Mouse (Mus musculus) forebrain, embryonic 10.5 days (tissue): Measurements from ENCODE around the gene Col4a1. TPM values are rescaled to one million over a fixed set of nuclear protein-coding genes. Genes with fewer than 3 reads are reported as not detected.
A peak's percentile ranks its signal among the peaks of the same experiment; 100 is the strongest.

Source experiments
- DNase-seq: peaks from one replicate; pipeline ENCODE4 v3.0.0-alpha.2; 2017; ENCODE audit warnings: low spot score; ENCODE audit errors: extremely low spot score
- H3K27ac ChIP-seq: fragments of 300-500 bp; sonication (generic); 2 replicates; pipeline ENCODE4 v1.5.1; 2016; ENCODE audit warnings: mild to moderate bottlenecking
- H3K27me3 ChIP-seq: fragments of 300-500 bp; sonication (generic); 2 replicates; pipeline ENCODE4 v1.6.1; 2016; ENCODE audit warnings: mild to moderate bottlenecking; ENCODE audit not compliant: poor library complexity, severe bottlenecking
- H3K36me3 ChIP-seq: fragments of 300-500 bp; sonication (generic); replicated peaks from 2 replicates; pipeline ENCODE4 v1.6.1; 2016; ENCODE audit warnings: mild to moderate bottlenecking, moderate library complexity
- H3K4me1 ChIP-seq: fragments of 300-500 bp; sonication (generic); 2 replicates; pipeline ENCODE4 v1.6.1; 2016
- H3K4me3 ChIP-seq: fragments of 300-500 bp; sonication (generic); 2 replicates; pipeline ENCODE4 v1.5.1; 2016; ENCODE audit warnings: mild to moderate bottlenecking, moderate library complexity
- H3K9me3 ChIP-seq: fragments of 300-500 bp; sonication (generic); 2 replicates; pipeline ENCODE4 v1.6.1; 2016; ENCODE audit warnings: mild to moderate bottlenecking, moderate library complexity
- WGBS: fragments of 180-500 bp; shearing (Covaris S2); methylation state at CpG from one replicate; pipeline ENCODE4 v1.1.7; 2016; 5-methylcytosine and 5-hydroxymethylcytosine counted together
- polyA plus RNA-seq: library from polyadenylated mRNA; unstranded; fragments of >200 nt; fragmentation: Nextera tagmentation; extraction: Ambion mirVana; gene quantifications from 2 replicates; pipeline ENCODE4 v1.2.1, GENCODE M21; 2016

Col4a1 gene
- polyA plus RNA-seq, 1 experiment from 2014 or later = 123 TPM

DNA sequence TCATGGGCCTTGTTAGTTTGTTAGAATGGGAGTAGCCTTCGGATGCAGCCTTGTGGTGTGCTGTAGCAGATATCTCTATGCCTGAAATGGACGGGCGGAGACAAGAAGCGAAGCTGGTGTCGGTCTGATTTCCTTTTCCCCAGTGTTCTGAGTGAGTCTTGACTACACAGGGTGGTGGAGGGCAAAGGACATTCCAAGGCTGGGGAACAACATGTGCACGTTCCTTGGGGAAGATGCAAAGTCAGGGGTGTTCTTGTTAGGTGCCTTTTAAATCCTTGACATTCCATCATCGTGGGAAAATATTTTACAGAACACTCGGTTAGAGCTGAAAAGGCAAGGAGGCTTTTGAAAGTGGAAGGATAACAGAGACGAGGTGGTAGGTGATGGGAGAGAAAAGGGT, 31.8 kb upstream of the Col4a1 start:
- 91% methylated on average over 9 of the region's 9 CpGs for WGBS
- H3K36me3 ChIP-seq = 0 out of 2 replicates have a peak, but pooled peaks cover 3% of the 10 kb centered on the region
- no peak for DNase-seq
- H3K9me3 ChIP-seq = no peaks in the 10 kb centered on the region
- no peaks in the 10 kb centered on the region for H3K27me3 ChIP-seq
- no peak overlapping the region for H3K27ac ChIP-seq
- peaks cover 16% of the 10 kb centered on the region for H3K4me1 ChIP-seq
- H3K4me3 ChIP-seq = no peak overlapping the region

DNA sequence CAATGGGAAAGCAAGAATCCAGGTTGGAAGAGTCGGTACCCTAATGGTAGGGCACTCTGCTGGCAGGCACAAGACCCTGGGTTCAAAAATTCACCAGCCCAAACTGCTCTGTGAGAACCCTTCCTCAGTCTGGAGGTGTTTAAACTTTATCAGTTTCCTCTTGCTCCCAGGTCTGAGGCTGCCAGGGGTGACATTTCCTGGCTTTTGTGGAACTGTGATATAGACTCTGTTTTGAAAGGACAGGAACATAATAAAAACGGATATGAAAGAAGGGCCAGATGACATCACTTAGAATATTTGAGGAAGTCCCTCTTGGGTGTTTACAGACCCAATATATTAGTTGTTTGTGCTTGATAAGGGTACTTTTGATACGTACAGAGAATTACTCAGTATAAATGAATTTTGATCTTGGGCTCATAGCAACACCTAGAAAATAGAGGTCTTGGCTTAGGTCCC, 28.5 kb upstream of the Col4a1 start:
- WGBS = 86% methylated on average over 3 of the region's 3 CpGs
- Histone ChIP-seq H3K36me3 (0 out of 2 replicates have a peak, but pooled peaks cover 3% of the 10 kb centered on the region), H3K27ac (no peak overlapping the region), H3K9me3 (no peaks in the 10 kb centered on the region), H3K4me1 (peaks cover 22% of the 10 kb centered on the region), H3K4me3 (no peak overlapping the region), H3K27me3 (no peaks in the 10 kb centered on the region)
- DNase-seq = no peak

DNA sequence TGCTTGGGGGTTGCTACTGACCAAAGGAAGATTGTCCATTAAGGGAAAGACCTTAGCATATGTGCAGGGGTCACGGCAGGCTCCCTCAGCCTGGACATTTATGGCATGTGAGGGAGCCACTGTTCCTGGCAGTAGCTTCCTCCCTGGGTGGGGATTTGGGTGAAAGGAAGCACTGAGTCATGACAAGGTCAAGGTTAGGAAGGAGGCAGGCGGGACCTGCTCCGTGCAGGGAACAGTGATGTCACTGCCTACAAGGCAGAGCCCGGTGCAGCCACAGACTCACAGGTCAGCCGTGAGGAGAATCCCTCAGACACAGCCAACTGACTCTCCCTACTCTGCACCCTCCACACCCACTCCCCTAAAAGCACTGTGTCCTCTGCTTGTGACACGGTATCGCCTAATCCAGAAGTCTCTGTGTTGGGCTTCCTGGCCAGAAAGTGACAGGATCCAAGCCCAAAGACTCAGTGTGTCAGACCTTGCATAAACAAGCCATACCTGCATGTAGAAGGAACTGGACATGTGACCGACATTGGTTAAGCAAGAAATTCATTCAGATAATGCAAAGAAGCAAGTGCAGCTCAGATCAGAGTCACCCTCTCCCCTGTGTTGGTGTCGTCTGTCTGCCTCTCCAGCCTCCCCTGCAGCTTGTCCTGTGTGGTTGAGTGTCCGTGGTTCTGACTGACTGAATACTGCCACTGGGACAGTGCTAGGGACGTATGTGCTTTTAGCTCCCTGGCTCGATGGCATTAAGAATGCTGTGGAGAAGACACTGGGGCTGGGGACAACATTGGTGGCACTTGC, 27.9 kb upstream of the Col4a1 start:
- H3K4me3 ChIP-seq = no peak overlapping the region
- H3K4me1 ChIP-seq = peaks cover 28% of the 10 kb centered on the region
- WGBS = 81% methylated on average over 12 of the region's 12 CpGs
- DNase-seq = no peak
- H3K27ac ChIP-seq = 0 out of 2 replicates have a peak overlapping the region, but pooled peaks have one; percentile 36
- 0 out of 2 replicates have a peak, but pooled peaks cover 3% of the 10 kb centered on the region for H3K36me3 ChIP-seq
- H3K27me3 ChIP-seq = no peaks in the 10 kb centered on the region
- no peaks in the 10 kb centered on the region for H3K9me3 ChIP-seq

DNA sequence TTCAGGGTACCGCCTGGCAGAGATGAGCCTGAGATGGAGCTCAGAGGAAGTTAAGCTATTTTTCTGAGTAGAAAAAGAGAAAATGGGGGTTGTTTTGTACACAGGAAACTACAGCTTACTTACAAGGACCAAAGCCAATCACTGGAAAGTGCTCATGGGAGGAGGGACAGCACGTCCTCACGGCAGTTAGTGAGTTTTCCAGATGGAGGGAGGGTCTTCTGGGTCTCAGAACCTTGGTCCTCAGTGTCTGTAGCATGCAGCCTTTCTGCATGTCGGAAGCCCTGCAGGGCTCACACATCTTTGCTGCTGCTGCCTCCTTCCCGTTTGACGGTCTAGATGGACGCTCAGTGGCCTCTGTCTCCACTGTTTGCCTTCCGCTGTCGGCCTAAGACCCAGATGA, 25.9 kb upstream of the Col4a1 start:
- Histone ChIP-seq H3K4me3 (no peak overlapping the region), H3K27me3 (no peaks in the 10 kb centered on the region), H3K9me3 (no peaks in the 10 kb centered on the region), H3K36me3 (0 out of 2 replicates have a peak, but pooled peaks cover 3% of the 10 kb centered on the region), H3K4me1 (peaks cover 44% of the 10 kb centered on the region), H3K27ac (peak overlapping the region; percentile 56; the same call in 1 of the 2 replicates)
- 91% methylated on average over 9 of the region's 9 CpGs for WGBS
- no peak for DNase-seq

DNA sequence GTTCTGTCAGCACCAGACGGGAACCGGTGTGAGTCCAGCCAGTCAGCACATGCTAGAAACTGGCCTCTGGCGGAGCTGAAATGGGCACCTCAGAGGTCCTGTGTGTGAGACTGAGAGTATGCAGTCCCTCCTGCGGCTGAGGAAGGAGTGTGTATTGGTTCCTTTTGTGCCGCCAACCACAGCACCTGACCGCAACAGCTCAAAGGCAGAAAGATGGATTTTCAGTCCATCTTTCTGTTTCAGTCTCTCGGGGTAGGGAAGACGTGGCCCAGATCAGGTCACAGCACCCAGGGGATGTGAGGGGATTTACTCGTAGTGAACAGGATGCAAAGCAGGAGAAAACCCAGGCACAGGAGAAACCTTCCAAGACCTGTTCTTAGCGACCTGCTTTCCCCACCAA, 25.0 kb upstream of the Col4a1 start:
- DNase-seq = no peak
- H3K27ac ChIP-seq = peak overlapping the region; percentile 56
- WGBS = 89% methylated on average over 10 of the region's 10 CpGs
- H3K4me1 ChIP-seq = peaks cover 44% of the 10 kb centered on the region
- no peaks in the 10 kb centered on the region for H3K9me3 ChIP-seq
- H3K27me3 ChIP-seq = no peaks in the 10 kb centered on the region
- H3K4me3 ChIP-seq = no peak overlapping the region
- H3K36me3 ChIP-seq = 0 out of 2 replicates have a peak, but pooled peaks cover 2% of the 10 kb centered on the region

DNA sequence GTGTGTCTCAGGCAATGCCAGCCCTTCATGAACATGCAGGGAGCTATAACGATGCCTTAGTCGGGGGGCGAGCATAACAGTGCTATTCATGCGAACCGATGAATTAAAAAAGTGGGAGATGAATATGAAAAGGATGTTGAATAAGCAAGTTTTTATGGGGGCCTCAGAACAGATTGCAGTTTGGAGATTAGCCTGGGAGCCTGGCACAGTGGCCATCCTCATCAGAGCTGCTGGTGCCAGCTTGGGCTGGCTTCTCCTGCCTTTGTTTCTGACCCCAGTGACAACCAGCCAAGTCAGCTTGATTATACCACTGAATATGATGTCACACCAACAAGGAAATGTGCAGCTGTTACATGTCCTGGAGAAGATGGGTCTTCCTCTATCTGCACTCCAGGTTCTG, 23.7 kb upstream of the Col4a1 start:
- Histone ChIP-seq H3K27ac (0 out of 2 replicates have a peak overlapping the region, but pooled peaks have one; percentile 51), H3K36me3 (no peaks in the 10 kb centered on the region), H3K4me1 (peaks cover 48% of the 10 kb centered on the region), H3K9me3 (no peaks in the 10 kb centered on the region), H3K27me3 (no peaks in the 10 kb centered on the region), H3K4me3 (no peak overlapping the region)
- 87% methylated on average over 5 of the region's 5 CpGs for WGBS
- DNase-seq = no peak

DNA sequence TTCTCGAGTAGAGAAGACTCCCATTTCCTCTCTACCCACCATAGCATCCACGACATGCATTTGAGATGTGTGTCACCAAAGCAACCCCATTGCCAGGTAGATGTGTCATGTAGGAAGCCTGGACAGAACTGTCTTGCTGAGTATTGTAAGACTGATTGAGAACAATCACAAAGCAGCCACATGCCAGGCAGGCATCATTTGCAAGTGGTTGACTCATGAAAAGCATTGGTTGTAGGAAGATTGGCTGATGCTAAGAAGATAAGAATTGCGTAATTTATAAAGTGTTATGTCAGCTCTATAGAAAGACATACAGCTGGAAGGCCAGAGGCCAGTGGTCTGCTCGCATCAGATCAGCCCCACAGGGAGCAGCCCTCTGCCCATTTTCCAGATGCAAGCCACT, 22.6 kb upstream of the Col4a1 start:
- no peaks in the 10 kb centered on the region for H3K27me3 ChIP-seq
- no peak for DNase-seq
- no peaks in the 10 kb centered on the region for H3K9me3 ChIP-seq
- WGBS = 89% methylated on average over 4 of the region's 4 CpGs
- no peak overlapping the region for H3K27ac ChIP-seq
- no peak overlapping the region for H3K4me3 ChIP-seq
- peaks cover 48% of the 10 kb centered on the region for H3K4me1 ChIP-seq
- H3K36me3 ChIP-seq = no peaks in the 10 kb centered on the region

DNA sequence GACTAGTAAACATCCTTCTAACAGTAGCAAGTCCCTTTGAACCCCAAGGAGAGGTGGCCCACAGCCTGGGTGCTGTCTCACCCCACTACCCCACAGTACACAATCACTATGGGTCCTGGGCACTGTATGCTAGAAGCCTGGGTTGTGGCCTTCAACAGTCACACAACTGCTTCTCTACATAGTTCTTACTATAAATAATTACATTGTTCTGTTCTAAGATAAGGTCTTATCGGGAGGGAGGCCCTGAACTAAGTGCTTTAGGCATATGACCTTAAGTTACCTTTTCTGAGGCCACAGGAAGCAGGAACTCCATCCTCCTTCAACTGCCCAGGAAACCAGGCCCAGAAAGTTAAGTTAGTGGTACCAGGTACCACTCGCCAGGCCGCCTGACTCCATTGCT, 21.9 kb upstream of the Col4a1 start:
- peaks cover 41% of the 10 kb centered on the region for H3K4me1 ChIP-seq
- no peak overlapping the region for H3K27ac ChIP-seq
- WGBS = 91% methylated on average over 3 of the region's 3 CpGs
- H3K9me3 ChIP-seq = no peaks in the 10 kb centered on the region
- no peak overlapping the region for H3K4me3 ChIP-seq
- H3K27me3 ChIP-seq = no peaks in the 10 kb centered on the region
- no peaks in the 10 kb centered on the region for H3K36me3 ChIP-seq
- DNase-seq = no peak

DNA sequence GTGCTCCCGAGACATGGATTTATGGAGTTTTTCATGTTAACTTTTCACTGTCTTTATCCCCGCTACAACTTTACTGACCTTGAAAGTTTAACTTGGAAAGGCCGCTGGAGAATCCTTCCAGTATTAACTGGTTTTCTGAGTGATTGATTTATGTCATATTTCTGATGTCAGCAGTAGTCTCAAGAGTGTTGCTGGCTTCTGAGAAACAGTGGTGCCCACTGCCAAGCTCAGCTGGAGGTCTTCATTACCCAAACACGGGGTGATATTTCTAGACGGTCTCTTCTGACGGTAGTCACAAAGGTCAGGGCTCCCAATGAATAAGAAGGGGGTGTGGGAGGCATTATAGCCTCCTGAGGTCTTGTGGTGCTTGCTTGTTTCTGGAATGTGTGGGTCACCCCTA, 21.1 kb upstream of the Col4a1 start:
- Histone ChIP-seq H3K27ac (no peak overlapping the region), H3K4me1 (peaks cover 41% of the 10 kb centered on the region), H3K4me3 (no peak overlapping the region), H3K9me3 (no peaks in the 10 kb centered on the region), H3K36me3 (no peaks in the 10 kb centered on the region; the same call in 1 of the 2 replicates), H3K27me3 (no peaks in the 10 kb centered on the region)
- no peak for DNase-seq
- WGBS = 85% methylated on average over 6 of the region's 6 CpGs

DNA sequence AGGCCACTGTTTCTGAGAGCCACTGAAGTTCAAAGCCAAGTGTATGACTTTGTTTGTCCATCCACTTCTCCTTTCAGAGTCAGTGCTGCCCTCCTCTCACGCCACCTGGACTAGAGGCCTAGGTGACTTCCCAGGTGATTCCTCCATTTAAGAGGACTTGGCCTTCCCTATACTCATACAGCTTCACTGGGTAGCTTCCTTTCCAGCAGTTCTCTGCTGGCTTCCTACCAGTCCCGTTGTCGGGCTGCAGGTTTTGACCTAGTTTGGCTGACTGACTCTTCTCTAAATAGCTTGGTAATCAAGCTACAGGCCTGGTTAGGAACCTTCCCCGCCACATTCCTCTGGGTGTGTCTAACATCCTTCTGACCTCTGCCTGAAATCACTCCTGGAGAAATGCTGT, 18.9 kb upstream of the Col4a1 start:
- no peak for DNase-seq
- no peaks in the 10 kb centered on the region; the same call in 1 of the 2 replicates for H3K36me3 ChIP-seq
- no peaks in the 10 kb centered on the region for H3K27me3 ChIP-seq
- WGBS = 79% methylated on average over 4 of the region's 4 CpGs
- peaks cover 51% of the 10 kb centered on the region for H3K4me1 ChIP-seq
- no peaks in the 10 kb centered on the region for H3K9me3 ChIP-seq
- no peak overlapping the region for H3K4me3 ChIP-seq
- no peak overlapping the region for H3K27ac ChIP-seq

DNA sequence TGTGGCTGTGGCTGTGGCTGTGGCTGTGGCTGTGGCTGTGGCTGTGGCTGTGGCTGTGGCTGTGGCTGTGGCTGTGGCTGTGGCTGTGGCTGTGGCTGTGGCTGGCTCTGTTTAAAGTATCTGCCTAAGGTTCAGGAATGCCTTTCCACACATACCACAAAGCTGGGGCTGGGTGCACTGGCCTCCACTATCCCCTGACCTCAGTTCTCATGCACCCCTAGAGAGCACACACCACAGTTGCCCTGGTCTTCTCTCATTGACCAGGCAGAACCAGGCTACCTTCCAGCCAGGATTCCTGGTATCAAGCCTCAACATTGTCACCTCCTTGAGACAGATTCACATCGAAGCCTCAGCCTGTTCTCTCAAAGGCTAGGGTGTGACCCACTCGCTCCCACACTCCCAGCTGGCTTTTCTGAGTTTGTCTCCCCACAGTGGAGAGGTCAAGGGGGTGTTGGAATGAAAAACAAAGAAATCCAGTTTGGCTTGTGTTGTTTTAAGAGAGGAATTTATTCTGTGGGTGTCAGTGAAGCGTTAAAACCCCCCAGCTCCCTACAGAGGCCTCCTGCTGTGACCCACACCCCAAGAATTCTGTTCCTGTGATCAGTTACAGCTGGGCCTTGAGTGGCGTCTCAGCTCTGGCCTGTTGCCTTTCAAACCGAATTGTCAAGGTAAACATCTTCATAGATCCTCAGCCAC, 15.2 kb upstream of the Col4a1 start:
- no peaks in the 10 kb centered on the region; the same call in 1 of the 2 replicates for H3K36me3 ChIP-seq
- H3K4me1 ChIP-seq = peaks cover 35% of the 10 kb centered on the region
- peak overlapping the region; percentile 62; the same call in 1 of the 2 replicates for H3K27ac ChIP-seq
- WGBS = 56% methylated on average over 5 of the region's 5 CpGs
- no peaks in the 10 kb centered on the region for H3K9me3 ChIP-seq
- H3K4me3 ChIP-seq = no peak overlapping the region
- H3K27me3 ChIP-seq = no peaks in the 10 kb centered on the region
- DNase-seq = no peak

DNA sequence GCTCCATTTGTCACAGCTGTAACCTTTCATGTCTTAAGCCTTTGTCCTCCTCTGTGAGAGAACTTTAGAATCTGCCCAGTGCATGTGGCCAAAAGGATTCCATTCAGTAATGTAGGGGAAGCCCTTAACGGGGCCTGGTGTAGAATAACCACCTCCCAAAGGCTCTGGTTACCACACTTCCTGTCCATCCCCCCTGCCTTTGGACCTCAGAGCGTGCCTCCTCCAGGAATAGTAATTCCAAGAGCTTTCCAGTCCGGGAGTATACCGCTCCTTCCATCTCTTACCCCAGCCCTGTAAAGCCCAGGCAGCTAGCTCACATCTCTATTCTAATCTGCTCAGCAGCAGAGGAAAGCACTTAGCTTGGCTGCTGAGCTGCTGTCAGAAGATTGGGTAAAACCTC, 14.7 kb upstream of the Col4a1 start:
- 55% methylated on average over 4 of the region's 4 CpGs for WGBS
- no peak for DNase-seq

More for the DNA sequence above, 14.7 kb upstream of the Col4a1 start:
- peaks cover 35% of the 10 kb centered on the region for H3K4me1 ChIP-seq
- peak overlapping the region; percentile 62; the same call in 1 of the 2 replicates for H3K27ac ChIP-seq
- no peaks in the 10 kb centered on the region; the same call in 1 of the 2 replicates for H3K36me3 ChIP-seq
- H3K4me3 ChIP-seq = no peak overlapping the region
- no peaks in the 10 kb centered on the region for H3K27me3 ChIP-seq
- H3K9me3 ChIP-seq = no peaks in the 10 kb centered on the region
